Mouse (Mus musculus): ENCODE measurements around the gene Foxf1. TPM values are rescaled to one million over a fixed set of nuclear protein-coding genes. Genes with fewer than 3 reads are reported as not detected.

The Foxf1 gene
- polyA plus RNA-seq, 1 experiment from 2014 or later: 15.1 TPM

DNA sequence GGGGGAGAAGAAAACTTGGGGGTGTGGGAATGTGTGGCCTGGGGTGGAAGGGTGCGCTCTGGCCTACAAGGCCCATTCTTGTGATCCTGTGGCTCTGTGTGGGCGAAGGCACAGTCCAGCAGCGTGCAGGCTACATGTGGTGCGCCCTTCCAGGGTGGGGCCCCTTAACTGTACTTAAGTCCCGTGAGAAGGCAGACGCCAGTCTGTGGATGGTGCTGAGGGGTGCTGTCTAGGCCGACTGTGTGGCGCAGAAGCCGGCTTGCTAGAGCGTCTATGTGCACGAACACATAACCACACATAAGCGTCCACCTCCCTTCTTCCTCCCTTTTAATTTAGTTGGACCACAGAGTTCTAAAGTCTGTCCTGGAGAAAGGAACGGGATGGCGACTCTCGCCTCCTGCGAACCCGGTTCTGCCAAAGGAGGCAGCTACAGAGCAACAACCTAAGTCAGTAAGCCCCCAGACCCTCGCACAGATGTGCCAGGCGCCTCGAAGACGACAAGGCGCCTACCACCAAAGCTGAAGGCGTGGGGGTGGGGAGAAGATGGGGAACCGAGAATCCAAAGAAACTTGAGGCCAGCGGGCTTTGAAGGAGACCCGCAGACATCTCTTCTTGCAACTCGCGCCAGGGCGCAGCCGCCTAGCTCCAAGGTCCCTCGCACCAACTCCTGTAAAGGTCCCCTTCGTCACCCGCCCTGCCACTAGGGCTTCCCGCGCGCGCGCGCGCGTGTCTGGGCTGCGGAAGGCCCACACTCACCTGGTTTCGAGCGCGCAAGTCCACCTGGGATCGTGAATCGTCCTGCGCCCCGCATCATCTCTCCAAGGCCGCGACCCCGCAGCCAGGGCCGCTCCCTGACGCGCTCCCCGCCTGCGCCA is 1.7 kb upstream of the Foxf1 start:
- Histone ChIP-seq H3K9ac (peak overlapping the region; percentile 71), H3K36me3 (no peaks in the 10 kb centered on the region), H3K4me2 (peak overlapping the region; percentile 92), H3K4me3 (peak overlapping the region; percentile 56), H3K4me1 (peaks cover 38% of the 10 kb centered on the region), H3K27me3 (peaks cover 100% of the 10 kb centered on the region), H3K27ac (peak overlapping the region; percentile 83), H3K9me3 (no peaks in the 10 kb centered on the region)
- WGBS: 1% methylated on average over 57 of the region's 57 CpGs
- no peak for ATAC-seq (ENCODE audit: insufficient number of reproducible peaks, insufficient read depth, low FRiP score, low TSS enrichment, low read depth)

DNA sequence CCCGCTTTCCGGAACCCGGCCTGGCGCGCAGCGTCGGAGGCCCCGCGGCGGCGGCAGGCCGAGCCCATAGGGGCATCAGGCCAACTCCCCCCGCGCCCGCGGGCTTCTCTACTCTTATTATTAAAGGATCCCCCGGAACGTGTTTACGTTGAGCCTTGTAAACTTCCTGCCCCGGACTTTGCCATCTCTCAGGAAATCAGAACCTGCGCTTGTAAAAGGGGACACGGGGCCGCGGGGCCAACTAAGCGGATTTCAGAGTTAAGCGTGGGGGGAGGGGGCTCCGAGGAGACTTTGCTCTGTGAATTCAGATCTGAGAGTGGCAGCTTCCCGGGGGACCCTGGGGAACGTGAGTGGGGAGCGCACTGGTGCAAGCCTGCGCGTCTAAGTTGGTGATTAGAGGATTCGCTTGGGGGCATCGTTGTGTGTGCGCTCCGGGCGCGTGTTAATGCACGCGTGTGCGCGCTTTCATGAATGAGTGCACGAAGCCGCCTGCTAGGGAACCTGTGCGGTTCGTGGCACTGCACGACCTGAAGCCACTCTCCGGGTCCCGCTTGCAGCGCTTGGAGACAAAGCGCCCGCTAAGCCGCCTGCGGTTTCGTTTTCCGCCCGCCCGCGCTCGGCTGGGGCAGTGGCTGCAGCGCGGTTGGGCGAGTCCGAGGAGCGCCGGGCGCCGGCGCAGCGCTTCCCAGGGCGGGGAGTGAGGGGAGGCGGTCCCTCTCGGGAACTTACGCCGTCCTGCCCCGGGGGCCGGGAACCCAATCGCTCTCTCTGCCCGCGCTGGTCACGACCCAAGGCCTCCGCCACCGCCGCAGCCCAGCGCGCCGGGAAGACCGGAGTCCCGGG is 872 bp upstream of the Foxf1 start:
- H3K9me3 ChIP-seq: no peaks in the 10 kb centered on the region
- H3K27ac ChIP-seq: peak overlapping the region; percentile 83
- H3K4me2 ChIP-seq: peak overlapping the region; percentile 92
- H3K4me3 ChIP-seq: peak overlapping the region; percentile 56
- H3K4me1 ChIP-seq: peaks cover 38% of the 10 kb centered on the region
- WGBS: under 1% methylated on average over 89 of the region's 89 CpGs
- H3K9ac ChIP-seq: peak overlapping the region; percentile 71
- no peaks in the 10 kb centered on the region for H3K36me3 ChIP-seq
- peak; percentile 12; the same call in 1 of the 2 replicates for ATAC-seq (ENCODE audit: insufficient number of reproducible peaks, insufficient read depth, low FRiP score, low TSS enrichment, low read depth)
- H3K27me3 ChIP-seq: peaks cover 100% of the 10 kb centered on the region

DNA sequence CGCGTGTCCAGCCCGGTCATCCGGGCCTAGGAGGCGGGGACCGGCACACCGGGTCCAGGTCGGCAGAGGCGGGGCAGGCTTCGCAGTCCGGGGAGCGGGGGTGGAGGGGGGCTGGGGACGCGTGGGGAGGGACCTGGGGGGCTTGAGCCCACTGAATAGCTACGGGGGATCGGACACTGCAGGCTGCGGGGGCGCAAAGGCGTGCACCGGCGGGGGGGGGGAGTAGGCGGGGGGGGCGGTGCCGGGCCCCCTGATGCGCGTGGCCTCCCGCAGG is 313 bp upstream of the Foxf1 start:
- Histone ChIP-seq H3K4me2 (peak overlapping the region; percentile 92), H3K27ac (peak overlapping the region; percentile 83), H3K36me3 (no peaks in the 10 kb centered on the region), H3K27me3 (peaks cover 100% of the 10 kb centered on the region), H3K9me3 (no peaks in the 10 kb centered on the region), H3K4me3 (peak overlapping the region; percentile 56), H3K9ac (peak overlapping the region; percentile 71), H3K4me1 (peaks cover 38% of the 10 kb centered on the region)
- no peak for ATAC-seq (ENCODE audit: insufficient number of reproducible peaks, insufficient read depth, low FRiP score, low TSS enrichment, low read depth)
- under 1% methylated on average over 16 of the region's 27 CpGs for WGBS

DNA sequence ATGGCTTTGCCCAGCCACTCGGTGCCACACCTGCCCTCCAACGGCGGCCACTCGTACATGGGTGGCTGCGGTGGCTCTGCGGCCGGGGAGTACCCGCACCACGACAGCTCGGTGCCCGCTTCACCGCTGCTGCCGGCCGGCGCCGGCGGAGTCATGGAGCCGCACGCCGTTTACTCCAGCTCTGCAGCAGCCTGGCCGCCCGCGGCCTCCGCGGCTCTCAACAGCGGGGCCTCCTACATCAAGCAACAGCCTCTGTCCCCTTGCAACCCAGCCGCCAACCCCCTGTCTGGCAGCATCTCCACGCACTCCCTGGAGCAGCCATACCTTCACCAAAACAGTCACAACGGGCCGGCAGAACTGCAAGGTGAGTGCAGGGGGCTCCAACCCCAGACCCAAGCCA is 825 bp downstream of the Foxf1 start:
- H3K9me3 ChIP-seq: no peaks in the 10 kb centered on the region
- peak overlapping the region; percentile 71 for H3K9ac ChIP-seq
- H3K27me3 ChIP-seq: peaks cover 100% of the 10 kb centered on the region
- H3K4me1 ChIP-seq: peaks cover 47% of the 10 kb centered on the region
- peak overlapping the region; percentile 56 for H3K4me3 ChIP-seq
- H3K4me2 ChIP-seq: peak overlapping the region; percentile 92
- H3K36me3 ChIP-seq: no peaks in the 10 kb centered on the region
- ATAC-seq (ENCODE audit: insufficient number of reproducible peaks, insufficient read depth, low FRiP score, low TSS enrichment, low read depth): no peak
- peak overlapping the region; percentile 34; the same call in 1 of the 2 replicates for H3K27ac ChIP-seq
- WGBS: 4% methylated on average over 30 of the region's 30 CpGs

DNA sequence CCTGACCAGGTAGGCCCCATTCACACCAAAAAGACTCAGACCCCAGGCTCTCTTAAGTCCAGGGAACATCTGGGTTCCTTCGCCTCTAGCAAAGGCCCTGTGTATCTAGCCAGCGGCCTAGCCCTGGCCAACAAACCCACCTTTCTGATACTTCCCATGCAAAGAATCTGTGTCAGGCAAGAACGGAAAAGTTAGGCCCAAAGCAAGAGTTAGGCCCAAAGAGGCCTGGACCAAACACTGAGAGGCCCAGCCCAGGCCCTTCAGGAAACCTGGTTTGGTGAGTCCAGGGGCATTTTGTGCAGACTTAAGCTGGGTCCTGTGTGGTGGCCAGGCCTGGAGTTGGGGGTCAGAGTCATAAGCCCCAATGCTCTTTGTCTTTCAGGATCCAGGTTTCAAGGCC is 1.4 kb downstream of the Foxf1 start:
- Histone ChIP-seq H3K27me3 (peaks cover 100% of the 10 kb centered on the region), H3K9ac (peak overlapping the region; percentile 71), H3K4me3 (peak overlapping the region; percentile 56), H3K9me3 (no peaks in the 10 kb centered on the region), H3K27ac (no peak overlapping the region), H3K36me3 (no peaks in the 10 kb centered on the region), H3K4me1 (peaks cover 44% of the 10 kb centered on the region), H3K4me2 (peak overlapping the region; percentile 92)
- 48% methylated on average over 3 of the region's 3 CpGs for WGBS
- ATAC-seq (ENCODE audit: insufficient number of reproducible peaks, insufficient read depth, low FRiP score, low TSS enrichment, low read depth): no peak

DNA sequence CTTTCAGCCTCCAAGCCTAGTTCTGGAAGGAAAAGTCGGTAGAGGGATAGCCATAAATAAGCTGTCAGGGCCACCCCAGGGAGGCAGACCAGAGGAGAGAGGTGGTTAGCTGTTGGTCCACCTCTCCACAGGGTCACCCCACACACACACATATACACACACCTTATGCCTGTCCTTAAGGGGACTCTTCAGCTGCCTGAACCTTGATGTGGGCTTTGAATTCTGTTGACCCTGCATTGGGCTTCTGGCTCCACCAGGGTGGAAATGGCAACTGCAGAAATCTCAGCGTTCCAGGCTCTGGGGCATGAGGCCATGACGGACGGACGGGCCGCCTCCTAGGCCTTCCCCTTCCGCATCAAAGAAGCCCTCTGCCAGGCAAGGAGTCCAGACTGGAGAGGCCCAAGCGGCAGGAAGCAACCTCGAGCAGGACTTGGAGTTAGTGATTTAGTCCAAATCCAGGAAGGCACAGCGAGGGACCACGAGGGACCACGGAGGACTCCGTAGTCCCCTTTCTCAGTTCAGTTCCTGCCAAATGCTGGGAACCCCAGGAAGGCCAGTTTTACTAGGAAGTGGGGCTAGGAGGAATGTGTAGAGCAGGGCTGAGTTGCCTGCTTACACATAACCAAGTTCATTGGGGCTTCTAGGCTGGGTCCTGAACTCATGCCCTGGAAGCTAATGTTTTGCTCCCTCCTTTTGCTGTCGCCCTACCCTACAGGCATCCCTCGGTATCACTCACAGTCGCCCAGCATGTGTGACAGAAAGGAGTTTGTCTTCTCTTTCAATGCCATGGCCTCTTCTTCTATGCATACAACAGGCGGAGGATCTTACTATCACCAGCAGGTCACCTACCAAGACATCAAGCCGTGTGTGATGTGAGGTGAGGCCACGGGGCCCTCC is 2.1 kb downstream of the Foxf1 start:
- peak overlapping the region; percentile 92 for H3K4me2 ChIP-seq
- no peak for ATAC-seq (ENCODE audit: insufficient number of reproducible peaks, insufficient read depth, low FRiP score, low TSS enrichment, low read depth)
- WGBS: 18% methylated on average over 19 of the region's 19 CpGs

GRCm38 (mm10) chr8:121088281-121088680 is 4.1 kb downstream of the Foxf1 start:
- Histone ChIP-seq H3K36me3 (no peaks in the 10 kb centered on the region), H3K9me3 (no peaks in the 10 kb centered on the region), H3K27ac (no peak overlapping the region), H3K4me1 (peaks cover 37% of the 10 kb centered on the region), H3K27me3 (peaks cover 98% of the 10 kb centered on the region), H3K9ac (no peak overlapping the region), H3K4me3 (peak overlapping the region; percentile 56), H3K4me2 (peak overlapping the region; percentile 39)
- WGBS: 5% methylated on average over 8 of the region's 8 CpGs
- no peak for ATAC-seq (ENCODE audit: insufficient number of reproducible peaks, insufficient read depth, low FRiP score, low TSS enrichment, low read depth)

More for the DNA sequence above, 2.1 kb downstream of the Foxf1 start:
- Histone ChIP-seq H3K4me3 (peak overlapping the region; percentile 56), H3K27ac (no peak overlapping the region), H3K36me3 (no peaks in the 10 kb centered on the region), H3K9ac (peak overlapping the region; percentile 71), H3K27me3 (peaks cover 100% of the 10 kb centered on the region), H3K9me3 (no peaks in the 10 kb centered on the region), H3K4me1 (peaks cover 43% of the 10 kb centered on the region)

GRCm38 (mm10) chr8:121088871-121089630 is 4.9 kb downstream of the Foxf1 start:
- WGBS: 3% methylated on average over 40 of the region's 40 CpGs
- H3K4me3 ChIP-seq: peak overlapping the region; percentile 56
- H3K4me2 ChIP-seq: peak overlapping the region; percentile 39
- H3K36me3 ChIP-seq: no peaks in the 10 kb centered on the region
- ATAC-seq (ENCODE audit: insufficient number of reproducible peaks, insufficient read depth, low FRiP score, low TSS enrichment, low read depth): no peak
- peaks cover 31% of the 10 kb centered on the region for H3K4me1 ChIP-seq
- peaks cover 98% of the 10 kb centered on the region for H3K27me3 ChIP-seq
- no peaks in the 10 kb centered on the region for H3K9me3 ChIP-seq
- H3K9ac ChIP-seq: peak overlapping the region; percentile 54
- no peak overlapping the region for H3K27ac ChIP-seq

GRCm38 (mm10) chr8:121089631-121090380 is 5.6 kb downstream of the Foxf1 start:
- Histone ChIP-seq H3K9ac (peak overlapping the region; percentile 54), H3K27ac (no peak overlapping the region), H3K9me3 (no peaks in the 10 kb centered on the region), H3K27me3 (peaks cover 95% of the 10 kb centered on the region), H3K4me1 (peaks cover 24% of the 10 kb centered on the region), H3K36me3 (no peaks in the 10 kb centered on the region), H3K4me2 (peak overlapping the region; percentile 39), H3K4me3 (peak overlapping the region; percentile 56)
- 4% methylated on average over 32 of the region's 32 CpGs for WGBS
- ATAC-seq (ENCODE audit: insufficient number of reproducible peaks, insufficient read depth, low FRiP score, low TSS enrichment, low read depth): no peak

DNA sequence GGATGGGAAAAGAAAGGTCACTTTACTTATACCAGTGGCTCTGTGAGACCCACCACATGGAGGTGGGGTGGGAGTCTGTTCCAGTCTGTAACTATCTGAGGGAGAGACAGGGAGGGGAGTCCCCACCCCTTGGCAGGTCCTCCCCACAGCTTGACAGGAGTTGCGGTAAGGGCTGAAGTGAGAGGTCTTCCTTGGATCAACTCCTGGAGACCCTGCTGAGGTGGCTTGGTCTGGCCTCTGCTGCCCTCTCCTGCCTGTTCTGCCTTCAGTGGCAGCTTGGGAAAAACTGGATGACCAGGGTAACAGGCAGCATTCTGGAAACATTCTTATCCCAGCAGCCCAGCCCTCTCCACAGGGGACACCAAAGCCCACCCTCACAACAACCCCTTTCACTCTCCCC is 6.5 kb downstream of the Foxf1 start:
- no peak overlapping the region for H3K27ac ChIP-seq
- peaks cover 21% of the 10 kb centered on the region for H3K4me1 ChIP-seq
- H3K9me3 ChIP-seq: no peaks in the 10 kb centered on the region
- H3K36me3 ChIP-seq: no peaks in the 10 kb centered on the region
- H3K27me3 ChIP-seq: peaks cover 86% of the 10 kb centered on the region
- no peak overlapping the region for H3K4me2 ChIP-seq
- WGBS: 0% methylated on average over 1 of the region's 1 CpGs
- H3K4me3 ChIP-seq: no peak overlapping the region
- no peak overlapping the region for H3K9ac ChIP-seq
- ATAC-seq (ENCODE audit: insufficient number of reproducible peaks, insufficient read depth, low FRiP score, low TSS enrichment, low read depth): no peak
